Mouse (Mus musculus): ENCODE measurements around the gene Trp63. TPM values are rescaled to one million over a fixed set of nuclear protein-coding genes. Genes with fewer than 3 reads are reported as not detected.

The Trp63 gene
- polyA plus RNA-seq, 1 experiment from 2014 or later: 1.3 TPM

GRCm38 (mm10) chr16:25835723-25836122 is 152.2 kb downstream of the Trp63 start:
- H3K27me3 ChIP-seq: no peaks in the 10 kb centered on the region
- no peak overlapping the region for H3K4me2 ChIP-seq
- no peaks in the 10 kb centered on the region for H3K4me1 ChIP-seq (replicated peaks)
- H3K36me3 ChIP-seq: no peaks in the 10 kb centered on the region
- WGBS: 86% methylated on average over 5 of the region's 5 CpGs
- no peak overlapping the region for H3K27ac ChIP-seq
- ATAC-seq (replicated peaks; ENCODE audit: insufficient number of reproducible peaks, insufficient read depth, low FRiP score, low read depth): no peak
- no peak overlapping the region for H3K4me3 ChIP-seq
- H3K9ac ChIP-seq: no peak overlapping the region
- H3K9me3 ChIP-seq (replicated peaks): no peaks in the 10 kb centered on the region

- Histone ChIP-seq H3K4me1 (replicated peaks) (no peaks in the 10 kb centered on the region), H3K4me2 (no peak overlapping the region), H3K4me3 (no peak overlapping the region), H3K27me3 (no peaks in the 10 kb centered on the region), H3K36me3 (no peaks in the 10 kb centered on the region), H3K9ac (no peak overlapping the region), H3K9me3 (replicated peaks) (no peaks in the 10 kb centered on the region), H3K27ac (no peak overlapping the region)
- no peak for ATAC-seq (replicated peaks; ENCODE audit: insufficient number of reproducible peaks, insufficient read depth, low FRiP score, low read depth)
- WGBS: 63% methylated on average over 6 of the region's 6 CpGs
These were observed 159.4 kb downstream of the Trp63 start for GRCm38 (mm10) chr16:25842996-25843395.

DNA sequence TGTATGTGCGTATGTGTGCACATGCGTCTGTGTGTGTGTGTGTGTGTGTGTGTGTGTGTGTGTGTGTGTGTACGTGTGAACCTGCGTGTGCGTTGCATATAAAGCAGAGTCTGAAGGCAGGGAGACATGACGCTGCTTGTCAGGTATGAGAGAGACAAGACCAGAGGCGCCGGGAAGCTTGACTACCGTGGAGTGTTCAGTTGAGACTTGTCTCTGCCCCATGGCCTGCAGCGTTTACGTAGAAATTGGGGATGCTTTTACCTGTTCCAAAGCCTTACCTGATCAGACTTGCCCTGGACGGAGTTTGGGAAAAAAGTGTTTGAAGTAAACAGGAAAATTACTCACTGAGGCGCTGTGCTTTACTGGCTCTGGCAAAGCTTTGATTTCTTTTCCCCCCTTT is 160.1 kb downstream of the Trp63 start:
- Histone ChIP-seq H3K36me3 (no peaks in the 10 kb centered on the region), H3K9me3 (replicated peaks) (no peaks in the 10 kb centered on the region)
- 86% methylated on average over 13 of the region's 13 CpGs for WGBS

DNA sequence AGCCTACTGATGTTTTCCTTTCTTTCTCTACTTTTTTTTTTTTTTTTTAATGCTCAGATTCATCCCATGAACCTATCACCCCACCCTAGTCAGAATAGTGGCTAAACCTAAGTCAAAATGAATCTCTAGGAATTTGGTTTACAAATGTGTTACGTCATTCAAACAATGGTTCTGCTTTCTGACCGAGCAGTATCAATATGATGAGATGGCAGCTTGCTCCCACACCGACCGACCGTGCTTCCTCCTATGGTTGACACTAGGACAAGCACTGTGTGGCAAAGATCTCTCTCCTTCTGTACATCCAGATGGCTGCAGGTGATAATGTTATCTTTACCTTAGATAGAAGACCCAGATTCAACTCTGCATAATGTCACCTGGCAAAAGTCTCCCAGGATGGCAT is 163.0 kb downstream of the Trp63 start:
- H3K27me3 ChIP-seq: no peaks in the 10 kb centered on the region
- no peaks in the 10 kb centered on the region for H3K4me1 ChIP-seq (replicated peaks)
- no peak overlapping the region for H3K4me3 ChIP-seq
- 83% methylated on average over 5 of the region's 5 CpGs for WGBS
- no peak for ATAC-seq (replicated peaks; ENCODE audit: insufficient number of reproducible peaks, insufficient read depth, low FRiP score, low read depth)
- H3K27ac ChIP-seq: no peak overlapping the region
- no peaks in the 10 kb centered on the region for H3K36me3 ChIP-seq
- no peaks in the 10 kb centered on the region for H3K9me3 ChIP-seq (replicated peaks)
- no peak overlapping the region for H3K9ac ChIP-seq
- no peak overlapping the region for H3K4me2 ChIP-seq

More for the DNA sequence above, 160.1 kb downstream of the Trp63 start:
- Histone ChIP-seq H3K9ac (no peak overlapping the region), H3K4me1 (replicated peaks) (no peaks in the 10 kb centered on the region), H3K27ac (no peak overlapping the region), H3K4me2 (no peak overlapping the region), H3K4me3 (no peak overlapping the region), H3K27me3 (no peaks in the 10 kb centered on the region)
- no peak for ATAC-seq (replicated peaks; ENCODE audit: insufficient number of reproducible peaks, insufficient read depth, low FRiP score, low read depth)

GRCm38 (mm10) chr16:25848474-25848873 is 164.9 kb downstream of the Trp63 start:
- no peak for ATAC-seq (replicated peaks; ENCODE audit: insufficient number of reproducible peaks, insufficient read depth, low FRiP score, low read depth)
- Histone ChIP-seq H3K27me3 (no peaks in the 10 kb centered on the region), H3K9ac (no peak overlapping the region), H3K27ac (no peak overlapping the region), H3K4me3 (no peak overlapping the region), H3K4me2 (no peak overlapping the region), H3K36me3 (no peaks in the 10 kb centered on the region), H3K9me3 (replicated peaks) (no peaks in the 10 kb centered on the region), H3K4me1 (replicated peaks) (no peaks in the 10 kb centered on the region)
- 65% methylated on average over 2 of the region's 2 CpGs for WGBS

GRCm38 (mm10) chr16:25849593-25850464 is 166.3 kb downstream of the Trp63 start:
- H3K4me2 ChIP-seq: no peak overlapping the region
- H3K4me1 ChIP-seq (replicated peaks): no peaks in the 10 kb centered on the region
- no peaks in the 10 kb centered on the region for H3K9me3 ChIP-seq (replicated peaks)
- WGBS: 67% methylated on average over 13 of the region's 13 CpGs
- H3K27me3 ChIP-seq: no peaks in the 10 kb centered on the region
- H3K4me3 ChIP-seq: no peak overlapping the region
- ATAC-seq (replicated peaks; ENCODE audit: insufficient number of reproducible peaks, insufficient read depth, low FRiP score, low read depth): no peak; the same call in 1 of the 2 replicates
- no peak overlapping the region for H3K9ac ChIP-seq
- H3K36me3 ChIP-seq: no peaks in the 10 kb centered on the region
- no peak overlapping the region for H3K27ac ChIP-seq

DNA sequence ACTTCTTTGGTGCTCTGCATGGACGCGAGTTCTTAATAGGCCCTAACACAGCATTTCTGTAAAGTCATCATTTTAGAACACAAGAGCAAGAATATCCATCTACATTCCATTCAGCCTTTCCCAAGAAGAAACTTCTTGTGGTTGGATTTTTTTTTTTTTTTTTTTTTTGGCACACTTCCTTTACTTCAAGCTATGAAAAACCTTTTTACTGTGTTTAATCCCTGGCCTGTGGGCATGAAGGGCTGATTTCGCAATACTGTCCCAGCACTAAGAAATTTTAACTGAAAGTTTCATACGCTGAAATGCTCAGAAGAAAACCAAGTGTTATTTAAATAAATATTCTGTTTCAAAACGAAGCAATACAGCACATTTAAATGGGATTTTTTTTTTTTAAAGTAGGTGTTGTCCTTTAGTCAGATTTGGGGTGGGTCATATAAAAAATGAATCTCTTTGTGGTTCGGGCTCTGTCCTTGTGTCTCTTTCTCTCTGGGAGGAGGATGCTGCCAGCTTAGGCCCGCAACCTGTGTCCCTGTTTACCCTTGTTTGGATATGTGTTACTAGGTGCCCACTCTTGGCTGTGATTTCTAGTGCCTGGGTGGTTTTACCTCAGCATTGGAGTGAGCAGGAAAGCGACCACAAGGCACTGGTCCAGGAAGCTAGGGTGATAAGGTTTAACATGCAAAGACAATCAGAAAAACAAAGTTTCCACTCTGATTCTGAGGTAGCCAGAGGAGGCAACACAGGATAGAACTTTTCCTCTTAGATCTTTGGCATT is 177.4 kb downstream of the Trp63 start:
- WGBS: 78% methylated on average over 8 of the region's 8 CpGs
- no peak overlapping the region for H3K4me2 ChIP-seq
- no peak overlapping the region for H3K27ac ChIP-seq
- H3K9ac ChIP-seq: no peak overlapping the region
- H3K9me3 ChIP-seq (replicated peaks): no peaks in the 10 kb centered on the region
- H3K4me1 ChIP-seq (replicated peaks): no peaks in the 10 kb centered on the region
- H3K27me3 ChIP-seq: no peaks in the 10 kb centered on the region
- ATAC-seq (replicated peaks; ENCODE audit: insufficient number of reproducible peaks, insufficient read depth, low FRiP score, low read depth): no peak
- no peak overlapping the region for H3K4me3 ChIP-seq
- H3K36me3 ChIP-seq: no peaks in the 10 kb centered on the region

- no peaks in the 10 kb centered on the region for H3K4me1 ChIP-seq (replicated peaks)
- no peak for ATAC-seq (replicated peaks; ENCODE audit: insufficient number of reproducible peaks, insufficient read depth, low FRiP score, low read depth)
- H3K9ac ChIP-seq: no peak overlapping the region
- H3K4me3 ChIP-seq: no peak overlapping the region
- no peaks in the 10 kb centered on the region for H3K36me3 ChIP-seq
- no peak overlapping the region for H3K27ac ChIP-seq
- no peak overlapping the region for H3K4me2 ChIP-seq
- 59% methylated on average over 7 of the region's 7 CpGs for WGBS
- H3K27me3 ChIP-seq: no peaks in the 10 kb centered on the region
- H3K9me3 ChIP-seq (replicated peaks): no peaks in the 10 kb centered on the region
These were observed 181.7 kb downstream of the Trp63 start for GRCm38 (mm10) chr16:25865096-25865869.

DNA sequence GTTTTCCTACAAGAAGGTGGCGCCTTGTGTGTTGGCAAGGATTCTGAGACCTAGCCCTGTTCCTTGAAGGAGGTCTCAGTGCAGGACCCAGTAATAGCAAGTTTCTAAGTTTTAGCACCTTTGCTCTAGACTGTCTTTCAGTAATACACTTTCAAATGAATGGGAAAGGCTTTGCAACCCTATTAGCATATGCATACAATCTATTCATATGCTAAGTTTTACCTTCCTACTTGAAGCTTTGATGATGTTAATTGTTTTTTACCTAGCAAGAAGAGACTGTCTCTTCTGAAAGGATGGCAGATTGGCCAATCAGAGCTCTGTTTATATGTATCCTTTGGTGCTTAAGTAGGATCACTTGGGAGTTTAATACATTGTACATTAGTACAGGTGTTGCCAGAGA is 187.9 kb downstream of the Trp63 start:
- Histone ChIP-seq H3K9ac (no peak overlapping the region), H3K36me3 (no peaks in the 10 kb centered on the region), H3K27ac (no peak overlapping the region), H3K9me3 (replicated peaks) (no peaks in the 10 kb centered on the region), H3K4me3 (no peak overlapping the region), H3K4me1 (replicated peaks) (no peaks in the 10 kb centered on the region), H3K4me2 (no peak overlapping the region), H3K27me3 (no peaks in the 10 kb centered on the region)
- 72% methylated on average over 1 of the region's 1 CpGs for WGBS
- no peak for ATAC-seq (replicated peaks; ENCODE audit: insufficient number of reproducible peaks, insufficient read depth, low FRiP score, low read depth)

GRCm38 (mm10) chr16:25875681-25876080 is 192.1 kb downstream of the Trp63 start:
- Histone ChIP-seq H3K4me2 (no peak overlapping the region), H3K9me3 (replicated peaks) (no peaks in the 10 kb centered on the region), H3K9ac (no peak overlapping the region), H3K36me3 (no peaks in the 10 kb centered on the region), H3K27ac (no peak overlapping the region), H3K4me1 (replicated peaks) (no peaks in the 10 kb centered on the region), H3K27me3 (no peaks in the 10 kb centered on the region), H3K4me3 (no peak overlapping the region)
- WGBS: 82% methylated on average over 2 of the region's 2 CpGs
- ATAC-seq (replicated peaks; ENCODE audit: insufficient number of reproducible peaks, insufficient read depth, low FRiP score, low read depth): no peak

GRCm38 (mm10) chr16:25877416-25877965 is 193.9 kb downstream of the Trp63 start:
- Histone ChIP-seq H3K27ac (no peak overlapping the region), H3K9me3 (replicated peaks) (no peaks in the 10 kb centered on the region), H3K27me3 (no peaks in the 10 kb centered on the region), H3K4me2 (no peak overlapping the region), H3K4me3 (no peak overlapping the region), H3K36me3 (no peaks in the 10 kb centered on the region), H3K4me1 (replicated peaks) (no peaks in the 10 kb centered on the region), H3K9ac (no peak overlapping the region)
- WGBS: 81% methylated on average over 7 of the region's 7 CpGs
- no peak for ATAC-seq (replicated peaks; ENCODE audit: insufficient number of reproducible peaks, insufficient read depth, low FRiP score, low read depth)

Data from heart, embryonic 15.5 days (tissue).